Mouse (Mus musculus) granulocyte monocyte progenitor cell, adult 5-6 weeks (primary cell): Measurements from ENCODE around the gene Mastl. TPM values are rescaled to one million over a fixed set of nuclear protein-coding genes. Genes with fewer than 3 reads are reported as not detected.

ENCODE experiments used
- ATAC-seq: replicated peaks from 2 replicates; pipeline ENCODE4 v1.8.0; 2016; ENCODE audit warnings: mild to moderate bottlenecking, moderate TSS enrichment, inconsistent platforms; ENCODE audit not compliant: poor library complexity, severe bottlenecking
- total RNA-seq, 2 experiments: library from RNA; stranded (forward) in 1 of 2; stranded (reverse) in 1 of 2; fragments of 200-712, 200-1000 nt in 1 of 2; fragments of >200 nt in 1 of 2; fragmentation: Nextera tagmentation in 1 of 2; gene quantifications; 2 replicates each; pipeline ENCODE4 v1.2.3; 2014 to 2017

Gene Mastl
- total RNA-seq, 2 experiments from 2014 or later, result 8.8 to 9.4 TPM

GRCm38 (mm10) chr2:23067552-23068369 lies 88.1 kb downstream of the Mastl start, which contains the start of gene Acbd5:
TSS of gene Acbd5 (plus strand) at chr2:23068167.
- ATAC-seq, result peak; percentile 77

Other genes starting within 250 kb of the Mastl start
- 64.4 and 103 TPM in 2 replicates for gene Abi1, start 115.8 kb downstream of the Mastl start, total RNA-seq (2014; fragmentation: Nextera tagmentation)
- gene Abi1, start 115.8 kb downstream of the Mastl start, total RNA-seq (2017), result 88.9 and 110 TPM in 2 replicates
- 15.9 and 34.7 TPM in 2 replicates for gene Acbd5, start 87.9 kb downstream of the Mastl start, total RNA-seq (2014; fragmentation: Nextera tagmentation)
- 22.6 and 40.2 TPM in 2 replicates for gene Acbd5, start 87.9 kb downstream of the Mastl start, total RNA-seq (2017)
- gene Yme1l1, start 345 bp upstream of the Mastl start, total RNA-seq (2014; fragmentation: Nextera tagmentation), result 69.8 and 71.5 TPM in 2 replicates
- 91.9 and 108 TPM in 2 replicates for gene Yme1l1, start 345 bp upstream of the Mastl start, total RNA-seq (2017)
- not detected in 2 replicates for gene 4931423N10Rik, start 51.5 kb upstream of the Mastl start, total RNA-seq (2014; fragmentation: Nextera tagmentation)
- not detected in 2 replicates for gene 4931423N10Rik, start 51.5 kb upstream of the Mastl start, total RNA-seq (2017)
- gene Nxph2, start 165.2 kb upstream of the Mastl start, total RNA-seq (2014; fragmentation: Nextera tagmentation), result not detected in 2 replicates
- gene Nxph2, start 165.2 kb upstream of the Mastl start, total RNA-seq (2017), result not detected in 2 replicates